Mouse (Mus musculus): ENCODE measurements around the gene Slc29a4.
A peak's percentile ranks its signal among the peaks of the same experiment; 100 is the strongest.

The Slc29a4 gene

DNA sequence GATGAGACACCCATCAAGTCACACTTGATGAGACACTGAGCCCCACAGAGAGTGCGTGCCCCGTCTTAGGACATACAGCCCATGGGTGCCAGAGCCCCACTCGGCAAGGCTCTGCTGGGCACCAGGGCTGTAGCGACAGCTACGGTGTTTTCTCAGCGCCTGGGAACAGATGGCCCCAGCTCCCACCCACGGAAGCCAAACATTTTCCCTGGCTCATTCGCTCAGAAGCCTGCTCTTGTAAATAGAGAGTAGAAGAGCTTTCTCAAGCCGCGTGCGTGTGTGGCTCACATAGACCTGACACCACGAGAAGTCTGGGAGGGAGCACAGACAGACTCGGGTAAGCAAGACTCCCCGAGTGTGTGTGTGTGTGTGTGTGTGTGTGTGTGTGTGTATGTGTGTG is at the start of gene Slc29a4:
Gene Slc29a4 (plus strand): TSS at position 265 of the 400 bp plus-strand sequence.
- DNase-seq (ENCODE audit: low spot score) = no peak

DNA sequence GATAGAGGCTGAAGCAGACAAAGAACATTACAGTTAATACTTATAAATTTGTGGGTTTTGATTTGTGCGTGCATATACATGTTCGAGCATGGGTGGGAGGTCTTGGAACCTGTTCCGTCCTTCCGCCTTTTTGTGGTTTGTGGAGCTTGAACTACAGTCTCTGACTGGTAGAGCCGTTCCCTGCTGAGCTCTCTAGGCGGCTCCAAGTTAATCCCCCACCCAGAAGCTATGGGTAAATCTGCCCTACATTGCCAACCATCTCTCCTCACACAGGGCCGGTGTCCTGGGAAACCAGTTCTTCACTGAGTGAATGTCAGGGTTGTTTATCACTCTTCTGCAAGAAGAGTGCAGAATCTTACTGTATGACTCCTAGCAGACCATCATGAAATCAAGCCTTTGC is 44.1 kb upstream of the Slc29a4 start:
- peak; percentile 36 for DNase-seq (ENCODE audit: low spot score)

DNA sequence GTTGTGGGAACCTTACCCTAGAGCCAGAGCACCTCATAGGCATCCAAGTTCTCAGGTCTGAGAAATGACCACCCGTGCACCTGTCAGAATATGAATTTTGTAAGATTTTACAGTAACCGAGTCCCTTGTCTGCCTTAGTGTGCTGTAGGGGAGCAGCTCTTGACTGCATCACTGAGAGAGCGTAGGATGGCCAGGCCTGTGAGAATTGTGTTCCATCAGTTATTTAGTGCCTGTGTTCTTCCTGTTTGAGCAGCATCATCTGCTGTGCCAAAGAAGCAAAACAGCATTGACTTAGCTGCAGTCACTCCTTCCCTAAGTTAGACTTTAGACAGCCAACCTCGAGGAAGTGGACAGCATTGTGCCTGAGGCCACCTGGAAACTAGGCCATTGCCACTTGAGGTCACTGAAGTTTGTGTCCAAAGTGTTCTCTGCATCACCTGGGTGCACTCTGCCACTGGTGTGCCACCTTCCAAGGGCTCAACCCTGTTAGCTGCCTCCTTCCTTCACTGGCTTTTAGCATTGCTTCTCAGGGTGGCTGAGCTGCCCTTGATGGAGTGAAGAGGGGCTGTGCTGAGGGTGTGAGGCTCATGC is 42.8 kb upstream of the Slc29a4 start:
- DNase-seq (ENCODE audit: low spot score) = no peak

DNA sequence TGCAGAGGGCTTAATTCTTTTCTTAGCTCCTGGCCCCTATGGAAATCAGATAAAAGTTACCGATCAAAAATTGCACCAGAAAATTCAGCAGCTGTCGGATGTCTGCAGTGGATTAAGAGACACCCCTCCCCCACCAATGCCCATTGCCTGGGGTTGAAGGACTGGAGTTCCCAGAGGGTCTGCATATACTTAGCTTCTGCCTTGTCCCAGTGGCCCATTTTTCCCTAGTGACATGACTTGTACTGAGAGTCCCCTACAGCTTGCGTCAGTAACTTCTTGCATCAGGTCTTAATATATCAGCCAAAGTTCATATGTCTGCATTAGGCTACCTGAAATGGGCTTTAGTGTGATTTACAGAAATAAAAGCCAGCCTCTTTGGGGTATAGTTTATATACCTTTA is 41.9 kb upstream of the Slc29a4 start:
- no peak for DNase-seq (ENCODE audit: low spot score)

DNA sequence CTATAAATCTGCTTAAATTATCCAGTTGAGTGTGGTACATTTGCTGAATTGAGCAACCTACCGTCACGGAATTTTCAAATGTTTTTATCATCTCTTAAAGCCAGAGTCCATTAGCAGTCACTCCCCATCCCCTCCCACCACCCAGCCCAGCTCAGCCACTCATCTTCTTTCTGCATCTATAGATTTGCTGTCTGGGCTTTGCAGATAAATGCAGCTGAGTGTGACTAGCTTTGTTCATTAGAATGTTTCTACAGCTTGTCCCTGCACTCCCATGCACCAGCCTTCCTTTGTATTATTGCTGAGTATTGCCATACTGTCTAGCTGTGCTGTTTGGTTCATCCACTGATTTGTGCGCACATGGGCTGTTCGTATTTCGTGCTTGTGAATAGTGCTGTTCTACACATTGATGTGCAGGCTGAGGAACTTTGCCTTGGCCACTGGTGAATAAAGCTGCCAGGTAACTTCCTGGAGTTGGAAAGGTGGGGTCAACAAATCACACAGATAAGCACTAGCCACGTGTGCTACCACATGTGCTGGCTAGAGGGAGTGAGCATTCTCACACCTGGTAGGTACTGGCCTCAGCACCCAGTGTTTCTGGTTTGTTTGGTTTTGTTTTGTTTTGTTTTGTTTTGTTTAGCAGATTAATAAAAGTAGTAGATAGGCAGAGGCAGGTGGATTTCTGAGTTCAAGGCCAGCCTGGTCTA is 41.4 kb upstream of the Slc29a4 start:
- DNase-seq (ENCODE audit: low spot score) = no peak

DNA sequence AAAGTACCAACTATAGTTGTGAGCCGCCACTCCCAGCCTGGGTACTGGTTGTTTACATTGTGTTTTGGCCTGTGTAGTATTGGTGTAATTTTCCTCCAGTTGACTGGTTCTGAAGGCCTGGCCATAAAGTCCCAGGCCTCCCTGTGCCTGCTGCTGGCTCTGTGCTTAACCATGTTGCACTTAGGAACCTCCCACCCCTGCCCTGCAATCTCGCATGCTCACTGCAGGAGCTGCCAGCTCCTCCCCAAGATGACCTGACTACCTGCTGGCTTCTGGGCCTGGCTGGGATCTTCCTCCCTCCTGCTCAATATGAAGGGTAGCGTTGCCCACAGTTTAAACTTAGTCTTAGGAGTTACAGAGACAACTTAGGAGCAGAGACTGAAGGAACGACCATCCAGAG is 40.0 kb upstream of the Slc29a4 start:
- no peak for DNase-seq (ENCODE audit: low spot score)

DNA sequence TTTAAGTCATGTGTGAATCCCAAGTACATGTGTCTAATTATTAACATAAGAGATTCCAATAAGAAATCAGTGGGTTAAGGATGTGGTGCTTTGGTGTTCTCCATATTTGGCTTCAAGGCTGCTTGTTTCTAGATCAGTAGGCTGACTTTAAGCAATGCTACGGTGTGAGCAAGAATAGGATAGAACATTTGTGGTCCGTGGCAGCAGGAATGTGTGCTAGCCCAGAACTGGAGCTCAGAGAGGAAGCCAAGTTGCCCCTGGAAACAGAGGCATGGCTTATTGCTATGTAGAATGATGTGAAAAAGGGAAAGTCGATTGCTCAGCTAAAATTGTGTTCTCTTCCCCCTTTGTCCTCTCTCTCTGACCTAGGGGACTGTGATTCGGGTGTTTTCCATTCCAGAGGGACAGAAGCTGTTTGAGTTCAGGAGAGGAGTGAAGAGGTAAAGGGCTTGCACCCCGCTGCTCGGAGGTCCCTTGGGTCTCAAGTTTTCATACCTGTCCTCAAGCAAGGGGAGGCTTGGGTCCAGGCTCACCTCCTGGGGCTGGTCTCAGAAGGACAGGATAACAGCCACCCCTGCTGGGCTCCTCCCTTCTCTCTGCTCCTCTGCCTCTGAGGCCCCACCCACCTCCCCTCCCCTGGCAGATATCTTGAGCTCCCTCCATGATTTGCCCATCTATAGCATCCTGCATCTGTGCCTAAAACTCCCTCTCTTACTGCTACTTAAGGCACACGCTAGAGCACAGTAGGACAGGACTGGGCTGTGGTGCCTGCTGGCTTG is 31.5 kb upstream of the Slc29a4 start:
- no peak for DNase-seq (ENCODE audit: low spot score)

DNA sequence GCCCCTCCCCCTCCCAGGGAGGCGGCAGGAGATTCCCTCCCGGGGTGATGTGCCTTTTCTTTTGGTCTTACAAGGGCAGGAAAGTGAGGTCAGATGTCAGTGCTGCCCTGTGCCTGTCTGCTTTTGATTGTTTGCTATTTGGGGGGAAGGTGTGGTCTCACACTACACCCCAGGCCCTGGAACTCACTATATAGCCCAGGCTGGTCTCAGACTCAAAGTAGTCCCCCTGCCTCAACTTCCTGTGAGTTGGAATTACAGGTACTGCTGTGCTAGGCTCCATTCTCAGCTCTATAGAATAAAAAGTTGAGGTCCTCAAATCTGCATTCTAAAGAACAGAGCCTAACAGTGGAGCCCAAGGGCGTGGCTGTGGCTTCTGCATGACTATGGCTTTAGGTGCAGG is 24.4 kb upstream of the Slc29a4 start:
- DNase-seq (ENCODE audit: low spot score) = no peak

DNA sequence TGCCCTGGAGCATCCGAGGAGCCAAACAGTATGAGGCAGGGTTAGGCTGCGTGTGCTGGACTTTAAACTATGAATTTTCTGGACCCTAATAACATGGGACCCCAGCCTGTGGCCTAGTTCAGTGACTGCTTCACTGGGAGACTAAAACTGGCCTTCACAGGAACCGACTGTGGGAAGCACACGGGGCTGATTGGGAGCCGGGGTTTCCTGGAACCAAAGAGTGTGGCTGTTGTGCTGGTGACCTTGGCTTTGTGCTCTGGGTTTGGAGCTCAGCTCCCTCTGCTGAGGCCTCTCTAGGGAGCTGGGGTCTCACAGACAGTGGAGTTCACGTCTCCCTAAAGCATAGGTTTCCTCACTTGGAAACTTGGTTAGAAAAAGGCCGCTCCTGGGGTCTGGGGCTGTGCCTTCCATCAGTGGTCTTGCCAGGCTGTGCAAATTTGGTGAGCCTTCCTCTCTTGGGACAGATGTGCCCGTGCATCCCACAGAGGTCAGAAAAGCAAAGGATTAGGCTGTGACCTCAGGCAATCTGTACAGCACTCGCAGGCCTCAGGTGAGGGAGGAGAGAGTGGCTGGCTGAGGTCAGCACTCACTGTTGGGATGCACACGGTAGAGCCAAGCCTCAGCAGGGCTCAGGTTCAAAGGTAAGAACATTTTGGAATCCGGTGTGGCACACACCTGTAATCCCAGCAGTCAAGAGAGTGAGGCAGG is 23.6 kb upstream of the Slc29a4 start:
- DNase-seq (ENCODE audit: low spot score) = no peak

DNA sequence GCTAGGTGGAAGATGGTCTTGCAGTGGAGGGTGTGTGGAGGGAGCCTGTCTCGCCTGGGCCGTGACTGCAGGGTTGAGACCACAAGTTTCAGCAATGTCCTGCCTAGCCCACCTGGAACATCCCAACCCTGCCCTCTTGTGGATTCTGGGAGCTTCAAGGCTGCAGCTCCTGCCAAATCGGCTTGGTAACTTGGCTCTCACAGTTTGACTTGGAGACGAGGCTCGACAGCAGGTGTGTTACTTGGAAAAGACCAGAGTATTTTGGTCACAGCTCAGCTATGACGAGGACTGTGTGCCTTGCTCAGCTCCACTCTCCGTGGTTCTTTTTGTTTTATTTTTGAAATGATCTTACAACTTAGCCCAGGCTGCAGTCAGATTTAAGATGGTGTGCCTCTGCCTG is 22.6 kb upstream of the Slc29a4 start:
- no peak for DNase-seq (ENCODE audit: low spot score)

DNA sequence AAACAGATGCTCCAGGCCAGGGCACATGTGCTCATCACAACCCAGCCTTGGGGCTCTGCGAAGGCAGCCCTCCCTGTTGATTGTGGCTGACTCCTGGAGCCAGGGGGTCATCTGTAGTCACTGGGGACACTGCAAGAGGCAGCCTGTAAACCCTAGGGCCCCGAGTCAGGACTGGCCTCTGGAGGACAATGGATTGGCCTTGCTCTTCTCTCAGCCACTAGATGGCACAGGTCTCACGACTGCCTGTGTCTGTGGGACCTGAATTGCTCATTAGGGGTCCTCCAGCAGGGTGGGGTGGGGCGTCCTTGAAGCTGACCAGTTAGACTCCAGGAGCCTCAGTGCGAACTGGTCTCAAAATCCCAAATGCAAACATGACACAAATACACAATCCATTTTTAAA is 19.2 kb upstream of the Slc29a4 start:
- DNase-seq (ENCODE audit: low spot score) = no peak

DNA sequence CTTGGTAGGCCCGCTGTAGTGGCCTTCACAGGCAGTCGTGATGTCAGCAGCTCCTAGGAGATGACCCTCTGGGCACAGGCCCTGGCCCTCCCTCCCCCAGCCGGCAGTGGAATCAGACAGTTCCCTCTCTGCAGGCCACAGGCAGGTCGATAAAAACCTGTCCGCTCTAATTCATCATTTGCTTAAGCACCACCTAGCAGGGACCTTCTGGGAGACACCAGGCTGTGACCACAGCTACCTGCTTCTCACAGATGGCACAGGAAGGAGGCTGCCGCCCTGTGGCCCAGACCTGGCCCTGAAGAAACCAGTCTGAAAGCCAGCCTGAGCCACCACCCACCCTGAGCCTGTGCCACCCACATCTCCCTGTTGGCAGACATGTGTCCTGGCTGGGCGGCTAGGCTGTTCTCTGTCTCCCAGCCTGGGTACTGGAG is 14.2 kb upstream of the Slc29a4 start:
- no peak for DNase-seq (ENCODE audit: low spot score)

DNA sequence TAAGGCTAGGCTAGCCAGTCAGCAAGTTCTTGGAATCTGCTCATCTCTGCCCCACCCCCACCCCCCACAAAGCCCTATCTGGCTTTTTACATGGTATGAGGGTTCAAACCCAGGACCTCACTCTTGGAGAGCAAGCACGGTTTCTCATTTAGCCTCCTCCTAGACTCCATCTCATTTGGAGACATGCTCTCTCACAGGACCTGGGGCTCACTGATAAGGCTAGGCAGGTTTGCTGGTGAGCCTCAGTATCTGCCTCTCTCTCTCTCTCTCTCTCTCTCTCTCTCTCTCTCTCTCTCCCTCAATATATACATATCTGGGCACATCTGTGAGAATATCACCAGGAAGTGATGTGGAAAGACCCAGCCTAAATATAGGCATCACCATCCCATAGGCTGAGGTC is 13.2 kb upstream of the Slc29a4 start:
- DNase-seq (ENCODE audit: low spot score) = no peak

DNA sequence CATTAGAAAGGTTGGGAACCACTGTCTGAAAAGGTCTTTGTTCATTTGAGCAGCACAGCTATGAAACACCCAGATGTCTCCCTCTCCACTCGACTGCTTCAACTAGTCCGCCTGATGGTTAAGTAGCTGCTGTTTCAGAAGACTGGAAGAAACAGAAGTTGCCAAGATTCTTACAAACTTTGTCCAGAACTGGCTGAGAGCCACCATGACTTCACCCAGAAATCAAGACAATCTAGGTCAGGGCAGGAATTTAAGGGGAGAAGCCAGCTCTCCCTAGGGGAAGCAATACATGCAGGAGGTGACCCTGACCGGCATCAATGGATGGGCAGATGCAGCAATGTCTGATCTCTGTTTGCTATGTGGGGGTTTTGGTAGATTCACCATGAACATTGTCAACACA is 10.4 kb upstream of the Slc29a4 start:
- no peak for DNase-seq (ENCODE audit: low spot score)

DNA sequence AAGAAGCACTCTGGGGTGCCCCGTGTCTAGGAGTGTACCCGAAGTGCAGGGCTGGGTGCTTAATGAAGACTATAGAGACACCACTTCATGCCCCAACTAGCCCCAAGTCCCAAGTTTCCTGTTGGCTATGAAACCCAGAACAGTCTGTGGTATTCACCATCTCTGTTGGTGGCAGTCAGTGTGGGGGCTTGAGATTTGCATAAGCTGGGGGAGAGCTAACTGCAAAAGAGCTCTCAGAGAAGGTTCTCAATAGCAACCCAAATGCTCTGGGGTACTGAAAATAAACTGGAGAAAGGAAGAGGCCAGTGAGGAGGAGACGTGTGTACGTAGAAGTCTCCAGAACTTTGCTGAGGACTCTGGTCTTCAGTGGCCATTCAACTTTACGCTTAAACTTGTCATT is 9.8 kb upstream of the Slc29a4 start:
- DNase-seq (ENCODE audit: low spot score) = no peak

DNA sequence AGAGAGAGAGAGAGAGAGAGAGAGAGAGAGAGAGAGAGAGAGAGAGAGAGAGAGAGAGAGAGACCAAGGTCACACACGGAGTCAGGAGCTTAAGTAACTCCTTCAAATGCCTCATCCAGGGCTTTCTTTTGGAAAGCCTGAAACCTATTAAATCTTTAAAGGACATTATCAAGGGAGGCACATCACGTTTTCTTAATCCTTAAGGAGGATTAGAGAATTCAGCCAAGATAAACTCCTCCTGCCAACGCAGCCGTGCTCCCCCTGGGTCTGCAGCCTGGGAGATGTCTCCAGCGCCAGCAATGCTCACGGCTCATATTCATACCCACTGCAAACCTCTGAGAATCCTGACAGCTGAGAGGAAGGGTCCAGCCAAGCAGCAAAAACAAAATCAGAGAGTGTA is 3.4 kb upstream of the Slc29a4 start:
- DNase-seq (ENCODE audit: low spot score) = no peak

DNA sequence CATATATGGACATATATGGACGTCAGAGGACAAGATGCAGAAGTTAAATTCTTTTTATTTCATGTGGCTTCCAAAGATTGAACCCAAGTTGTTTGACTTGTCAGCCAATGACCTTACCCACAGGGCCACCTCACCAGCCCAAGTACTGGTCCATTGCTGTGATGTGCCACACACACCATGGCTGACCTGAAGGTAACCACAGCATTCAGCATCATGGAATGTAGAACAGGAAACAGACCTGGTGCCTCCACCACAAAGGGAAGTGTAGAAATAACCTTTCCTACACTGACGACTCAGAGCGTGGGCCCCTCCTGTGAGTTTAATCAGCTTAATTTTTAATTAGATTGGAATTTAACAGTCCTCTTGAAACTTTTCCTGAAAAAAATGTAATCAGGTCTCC is 2.0 kb upstream of the Slc29a4 start:
- DNase-seq (ENCODE audit: low spot score) = no peak

DNA sequence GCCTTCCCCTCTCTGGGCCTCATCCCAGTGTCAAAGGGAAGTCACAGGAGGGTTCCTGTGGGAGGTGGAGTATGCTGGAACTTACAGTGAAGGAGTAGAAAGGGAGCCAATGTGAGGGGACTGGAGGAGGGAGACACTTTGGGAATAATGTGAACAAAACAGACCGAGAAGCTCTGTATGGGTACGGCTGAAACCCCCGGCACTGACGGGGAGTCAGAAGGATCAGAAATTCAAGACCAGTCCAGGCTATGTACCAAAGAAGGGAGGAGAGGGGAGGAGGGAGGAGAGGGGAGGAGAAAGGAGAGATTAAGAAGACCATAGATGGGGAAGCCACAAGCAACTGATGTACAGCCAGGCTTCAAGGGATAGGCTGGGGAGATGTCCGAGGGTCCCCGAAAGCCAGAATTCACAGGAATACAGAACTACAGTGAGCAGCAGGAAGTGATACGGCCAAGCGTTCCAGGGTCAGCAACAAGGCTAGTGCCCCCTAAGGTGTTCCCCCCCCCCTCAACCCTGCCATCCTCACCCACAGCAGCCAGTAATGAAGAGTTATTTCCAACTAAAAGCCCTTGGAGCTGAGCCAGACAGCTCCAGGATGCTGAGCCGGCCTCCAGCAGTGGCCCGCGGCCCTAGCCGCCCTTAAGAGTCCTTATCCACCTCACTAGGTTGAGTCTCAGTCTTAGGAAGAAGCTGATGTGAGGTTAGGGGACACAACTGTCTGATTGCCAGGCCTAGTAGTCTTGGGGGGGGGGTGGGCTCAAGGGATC is 842 bp downstream of the Slc29a4 start:
- no peak for DNase-seq (ENCODE audit: low spot score)

DNA sequence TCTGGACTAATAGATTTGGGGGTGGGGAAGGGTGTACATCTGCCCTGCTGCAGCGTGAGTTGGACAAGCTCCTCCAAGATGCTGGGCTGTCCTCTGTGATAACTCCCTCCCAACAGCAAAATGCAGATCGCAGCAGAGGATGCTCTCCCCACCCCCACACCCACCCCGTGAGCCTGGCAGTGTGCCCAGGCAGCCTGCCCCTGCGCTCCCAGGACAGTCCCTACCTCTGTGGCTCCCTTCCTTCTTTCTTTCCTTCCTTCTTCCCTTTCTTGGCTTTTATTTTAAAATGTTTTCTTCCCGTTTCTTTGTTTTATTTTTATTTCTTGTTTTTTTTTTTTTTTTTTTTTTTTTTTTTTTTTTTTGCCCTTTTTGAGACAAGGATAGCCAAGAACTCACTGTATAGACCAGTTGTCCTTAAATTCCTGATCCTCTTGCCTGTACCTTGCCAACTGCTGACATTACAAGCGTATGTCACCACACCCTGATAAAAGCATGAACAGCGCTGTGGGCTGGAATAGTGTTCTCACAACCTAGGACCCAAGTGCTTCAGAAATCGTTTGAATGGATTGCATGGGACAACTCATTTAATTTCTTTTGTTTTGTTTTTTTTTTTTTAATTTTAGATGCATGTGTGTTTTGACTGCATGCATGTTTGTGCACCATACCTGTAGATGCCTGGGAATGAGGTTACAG is 1.6 kb downstream of the Slc29a4 start:
- DNase-seq (ENCODE audit: low spot score) = no peak

DNA sequence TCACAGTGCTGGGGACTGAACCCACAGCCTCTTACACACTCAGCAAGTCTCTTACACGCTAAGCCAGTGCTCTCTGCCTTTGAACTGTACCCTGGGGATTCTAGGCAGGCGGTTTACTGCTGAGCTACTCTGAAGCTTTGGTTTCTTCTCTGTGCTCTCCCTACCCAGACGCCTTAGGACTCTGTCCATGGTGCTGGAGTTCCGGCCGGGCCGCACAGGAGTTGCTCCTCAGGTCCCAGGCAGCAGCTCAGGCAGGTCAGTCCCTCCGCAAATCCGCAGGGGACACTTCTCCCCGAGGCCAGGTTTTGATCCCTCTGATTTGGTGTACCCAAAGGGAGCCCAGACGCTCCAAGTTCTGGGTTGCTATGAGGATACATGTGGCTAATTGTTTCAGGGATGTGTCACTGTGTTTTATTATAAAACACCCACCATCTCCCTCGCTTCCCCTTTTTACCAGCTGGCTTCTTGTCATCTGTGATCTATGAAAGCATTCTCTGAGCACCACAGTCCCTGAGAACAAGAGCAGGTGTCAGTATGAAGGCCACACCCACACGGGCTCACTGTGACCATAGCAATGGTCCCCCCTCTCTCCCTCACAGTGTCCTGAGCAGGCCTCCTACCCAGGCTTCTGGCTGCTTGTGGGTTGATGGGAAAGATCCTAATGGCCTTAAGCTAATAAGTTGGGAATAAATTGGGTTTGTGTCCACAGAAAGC is 2.5 kb downstream of the Slc29a4 start:
- peak; percentile 71 for DNase-seq (ENCODE audit: low spot score)

DNA sequence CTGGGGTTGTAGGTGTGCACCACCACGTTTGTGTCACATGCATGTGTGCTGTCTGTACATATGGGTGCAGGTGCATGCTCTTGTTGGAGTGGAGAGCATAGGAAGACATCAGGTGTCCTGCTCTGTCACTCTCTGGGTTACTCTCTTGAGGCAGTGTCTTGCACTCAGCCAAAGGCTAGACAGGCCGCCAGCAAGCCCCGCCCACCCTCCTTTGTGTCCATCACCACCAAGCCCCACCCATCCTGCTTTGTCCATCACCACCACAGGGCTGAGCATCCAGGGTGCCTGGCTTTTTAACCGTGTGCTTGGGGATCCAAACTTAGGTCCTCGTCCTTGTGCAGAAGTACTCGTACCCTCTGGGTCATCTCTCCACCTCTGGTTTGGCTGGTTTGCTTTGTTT is 3.9 kb downstream of the Slc29a4 start:
- no peak for DNase-seq (ENCODE audit: low spot score)

Data from urinary bladder, postnatal 14 days (tissue).